Mouse (Mus musculus) cerebellum, adult 2 months (tissue): ENCODE results near the gene Cd93. TPM values are rescaled to one million over a fixed set of nuclear protein-coding genes. Genes with fewer than 3 reads are reported as not detected.

Source experiments
- DNase-seq, 2 experiments: peaks; one replicate each; pipeline ENCODE4 v3.0.0; 2021
- H3K27ac ChIP-seq: fragments of 200-500 bp; 2 replicates; pipeline ENCODE4 v1.5.1; 2012; ENCODE audit warnings: low read length, control low read depth, inconsistent platforms; ENCODE audit not compliant: insufficient read depth
- H3K27me3 ChIP-seq: fragments of 200-500 bp; 2 replicates; pipeline ENCODE4 v1.6.1; 2012; ENCODE audit warnings: inconsistent platforms, mild to moderate bottlenecking, low read length, moderate library complexity; ENCODE audit not compliant: control insufficient read depth, insufficient read depth
- H3K4me1 ChIP-seq: fragments of 200-500 bp; 2 replicates; pipeline ENCODE4 v1.6.1; 2011; ENCODE audit warnings: low read length; ENCODE audit not compliant: control insufficient read depth, insufficient read depth
- H3K4me3 ChIP-seq: fragments of 200-500 bp; replicated peaks from 2 replicates; pipeline ENCODE3; 2011; ENCODE audit warnings: mild to moderate bottlenecking, low read depth, low read length, control low read depth; ENCODE audit not compliant: insufficient read depth
- CTCF ChIP-seq: fragments of 200-500 bp; IDR thresholded peaks from 2 replicates; pipeline ENCODE4 v1.5.1; 2011; ENCODE audit warnings: low read depth, mild to moderate bottlenecking, control low read depth, low read length, moderate library complexity, borderline replicate concordance; ENCODE audit not compliant: insufficient read depth
- POLR2A ChIP-seq: fragments of 200-500 bp; IDR thresholded peaks from 2 replicates; pipeline ENCODE4 v1.6.1; 2011; ENCODE audit warnings: low read length, control low read depth, borderline replicate concordance; ENCODE audit not compliant: insufficient read depth
- WGBS: fragments of 180-500 bp; shearing (Covaris S2); methylation state at CpG from one replicate; pipeline ENCODE4 v1.1.7; 2018; 5-methylcytosine and 5-hydroxymethylcytosine counted together
- polyA plus RNA-seq: library from polyadenylated mRNA; depleted of rRNA; stranded (reverse); fragments of >200 nt; gene quantifications from 2 replicates; pipeline ENCODE4 v1.2.3, GENCODE M21; 2012

The Cd93 gene
- polyA plus RNA-seq, 1 experiment: 3.2 TPM

GRCm38 (mm10) chr2:148476576-148476975 is 33.2 kb upstream of the Cd93 start:
- H3K4me3 ChIP-seq: no peak overlapping the region
- 68% methylated on average over 4 of the region's 4 CpGs for WGBS
- no peak for DNase-seq

GRCm38 (mm10) chr2:148475879-148476495 is 32.6 kb upstream of the Cd93 start:
- TF ChIP-seq CTCF (no peak), POLR2A (no peak)
- Histone ChIP-seq H3K27ac (no peak overlapping the region), H3K4me1 (no peaks in the 10 kb centered on the region), H3K27me3 (no peaks in the 10 kb centered on the region), H3K4me3 (no peak overlapping the region)
- WGBS: 86% methylated on average over 5 of the region's 5 CpGs
- DNase-seq: no peak

More at GRCm38 (mm10) chr2:148476576-148476975, 33.2 kb upstream of the Cd93 start:
- no peaks in the 10 kb centered on the region for H3K4me1 ChIP-seq
- H3K27me3 ChIP-seq: no peaks in the 10 kb centered on the region
- TF ChIP-seq CTCF (no peak), POLR2A (no peak)
- H3K27ac ChIP-seq: no peak overlapping the region

- 26% methylated on average over 6 of the region's 7 CpGs for WGBS
- TF ChIP-seq CTCF: no peak
- no peak for TF ChIP-seq POLR2A
- no peak for DNase-seq
- no peak overlapping the region for H3K27ac ChIP-seq
- H3K4me3 ChIP-seq: no peak overlapping the region
- H3K27me3 ChIP-seq: no peaks in the 10 kb centered on the region
- H3K4me1 ChIP-seq: no peaks in the 10 kb centered on the region
These were observed 26.2 kb upstream of the Cd93 start for GRCm38 (mm10) chr2:148469341-148470238.

- Histone ChIP-seq H3K27ac (no peak overlapping the region), H3K4me3 (no peak overlapping the region), H3K4me1 (no peaks in the 10 kb centered on the region), H3K27me3 (no peaks in the 10 kb centered on the region)
- TF ChIP-seq POLR2A (no peak), CTCF (no peak)
- DNase-seq: no peak
- WGBS: 77% methylated on average over 3 of the region's 3 CpGs
These were observed 24.6 kb upstream of the Cd93 start for GRCm38 (mm10) chr2:148467921-148468440.

- no peaks in the 10 kb centered on the region for H3K4me1 ChIP-seq
- H3K27ac ChIP-seq: no peak overlapping the region
- H3K27me3 ChIP-seq: no peaks in the 10 kb centered on the region
- H3K4me3 ChIP-seq: no peak overlapping the region
- DNase-seq: no peak
- TF ChIP-seq POLR2A (no peak), CTCF (no peak)
These were observed 12.0 kb upstream of the Cd93 start for GRCm38 (mm10) chr2:148455341-148455740.

GRCm38 (mm10) chr2:148454014-148454542 is 10.7 kb upstream of the Cd93 start:
- TF ChIP-seq CTCF (no peak), POLR2A (no peak)
- H3K27ac ChIP-seq: no peak overlapping the region
- H3K27me3 ChIP-seq: no peaks in the 10 kb centered on the region
- no peak overlapping the region for H3K4me3 ChIP-seq
- 82% methylated on average over 4 of the region's 4 CpGs for WGBS
- H3K4me1 ChIP-seq: no peaks in the 10 kb centered on the region
- DNase-seq: no peak

- Histone ChIP-seq H3K27me3 (no peaks in the 10 kb centered on the region), H3K4me3 (no peak overlapping the region), H3K4me1 (no peaks in the 10 kb centered on the region), H3K27ac (no peak overlapping the region)
- 76% methylated on average over 3 of the region's 3 CpGs for WGBS
- no peak for DNase-seq
- TF ChIP-seq POLR2A (no peak), CTCF (no peak)
These were observed 9.7 kb upstream of the Cd93 start for GRCm38 (mm10) chr2:148453061-148453460.

GRCm38 (mm10) chr2:148451498-148451897 is 8.1 kb upstream of the Cd93 start:
- Histone ChIP-seq H3K4me3 (no peak overlapping the region), H3K27me3 (no peaks in the 10 kb centered on the region), H3K27ac (no peak overlapping the region), H3K4me1 (no peaks in the 10 kb centered on the region)
- TF ChIP-seq CTCF: no peak
- no peak for TF ChIP-seq POLR2A
- 77% methylated on average over 5 of the region's 5 CpGs for WGBS
- no peak for DNase-seq
